Mouse (Mus musculus) CH12.LX (cell line): ENCODE measurements around the gene Esr1. TPM values are rescaled to one million over a fixed set of nuclear protein-coding genes. Genes with fewer than 3 reads are reported as not detected.

Experiments
- DNase-seq: peaks from one replicate; pipeline ENCODE4 v3.0.0-alpha.2; 2013; ENCODE audit errors: extremely low read depth
- H3K27ac ChIP-seq: 2 replicates; pipeline ENCODE4 v1.5.1; 2012; ENCODE audit warnings: low read depth, mild to moderate bottlenecking, control low read depth, moderate library complexity; ENCODE audit not compliant: insufficient read depth
- H3K27me3 ChIP-seq: replicated peaks from 2 replicates; pipeline ENCODE3; 2012; ENCODE audit warnings: inconsistent platforms
- H3K36me3 ChIP-seq, 2 experiments: replicated peaks in 1 of 2; 2 replicates each; pipeline versions ENCODE3 to v1.6.1; 2012; ENCODE audit warnings: inconsistent platforms in 1 of 2, low read length in 1 of 2, mild to moderate bottlenecking in 1 of 2, mixed read lengths in 1 of 2, moderate library complexity in 1 of 2; ENCODE audit not compliant: control insufficient read depth in 1 of 2, insufficient read depth in 1 of 2
- H3K4me1 ChIP-seq, 2 experiments: 2 replicates each; pipeline ENCODE4 v1.6.1; 2012; ENCODE audit warnings: inconsistent platforms in 1 of 2, moderate library complexity in 1 of 2; ENCODE audit not compliant: insufficient read depth in 2 of 2, control insufficient read depth in 1 of 2
- H3K4me2 ChIP-seq: 2 replicates; pipeline ENCODE4 v1.6.1; 2012; ENCODE audit warnings: low read depth, mild to moderate bottlenecking, control low read depth; ENCODE audit not compliant: poor library complexity, insufficient read depth, severe bottlenecking
- H3K4me3 ChIP-seq, 3 experiments: fragments of 150-350 bp in 1 of 3; sonication (generic) in 1 of 3; replicated peaks in 1 of 3; 2 replicates each; pipeline versions ENCODE3 to v1.5.1; 2011 to 2012; ENCODE audit warnings: low read depth in 2 of 3, low read length in 2 of 3, mild to moderate bottlenecking in 2 of 3, moderate library complexity in 2 of 3, control low read depth in 1 of 3, improper control_type of control experiment in 1 of 3, inconsistent platforms in 1 of 3, mixed read lengths in 1 of 3; ENCODE audit not compliant: poor library complexity in 1 of 3
- H3K79me2 ChIP-seq: replicated peaks from 2 replicates; pipeline ENCODE4 v1.6.1; 2012; ENCODE audit warnings: mild to moderate bottlenecking, moderate library complexity; ENCODE audit not compliant: control insufficient read depth, poor library complexity, insufficient read depth, severe bottlenecking; ENCODE audit errors: extremely low read depth
- H3K9ac ChIP-seq: 2 replicates; pipeline ENCODE4 v1.6.1; 2012; ENCODE audit warnings: low read depth, mild to moderate bottlenecking, control low read depth, moderate library complexity; ENCODE audit not compliant: insufficient read depth
- H3K9me3 ChIP-seq: replicated peaks from 2 replicates; pipeline ENCODE3; 2012; ENCODE audit warnings: low read length, inconsistent platforms, mixed read lengths
- BHLHE40 ChIP-seq: IDR thresholded peaks from 2 replicates; pipeline ENCODE4 v1.6.1; 2011; ENCODE audit warnings: mild to moderate bottlenecking, low read depth, low read length, improper control_type of control experiment
- CHD1 ChIP-seq: IDR thresholded peaks from 2 replicates; pipeline ENCODE4 v1.6.1; 2012; ENCODE audit warnings: low read depth, low read length, improper control_type of control experiment, inconsistent platforms
- E2F4 ChIP-seq: IDR thresholded peaks from 2 replicates; pipeline ENCODE4 v1.6.1; 2011; ENCODE audit warnings: low read depth, low read length, improper control_type of control experiment; ENCODE audit not compliant: insufficient replicate concordance
- JUN ChIP-seq: IDR thresholded peaks from 2 replicates; pipeline ENCODE4 v1.6.1; 2011; ENCODE audit warnings: low read depth, mild to moderate bottlenecking, low read length, improper control_type of control experiment, moderate library complexity; ENCODE audit not compliant: insufficient read depth
- JUND ChIP-seq: conservative IDR thresholded peaks from 2 replicates; pipeline ENCODE4 v1.6.1; 2011; ENCODE audit warnings: low read depth, low read length, improper control_type of control experiment
- MAFK ChIP-seq: IDR thresholded peaks from 2 replicates; pipeline ENCODE4 v1.6.1; 2011; ENCODE audit warnings: low read length, improper control_type of control experiment; ENCODE audit not compliant: insufficient replicate concordance
- MAX ChIP-seq: IDR thresholded peaks from 2 replicates; pipeline ENCODE4 v1.6.1; 2011; ENCODE audit warnings: low read length, improper control_type of control experiment
- MEF2A ChIP-seq: IDR thresholded peaks from 2 replicates; pipeline ENCODE4 v1.6.1; 2014; ENCODE audit warnings: low read depth, mild to moderate bottlenecking, inconsistent platforms, low read length, improper control_type of control experiment, borderline replicate concordance
- MXI1 ChIP-seq: IDR thresholded peaks from 2 replicates; pipeline ENCODE4 v1.6.1; 2011; ENCODE audit warnings: mild to moderate bottlenecking, low read depth, low read length, improper control_type of control experiment
- MYC ChIP-seq: IDR thresholded peaks from 2 replicates; pipeline ENCODE4 v1.6.1; 2011; ENCODE audit warnings: low read depth, mild to moderate bottlenecking, improper control_type of control experiment, low read length
- NRF1 ChIP-seq: IDR thresholded peaks from 2 replicates; pipeline ENCODE4 v1.6.1; 2014; ENCODE audit warnings: low read depth, mild to moderate bottlenecking, inconsistent platforms, low read length, improper control_type of control experiment, moderate library complexity
- PAX5 ChIP-seq: IDR thresholded peaks from 2 replicates; pipeline ENCODE4 v1.6.1; 2012; ENCODE audit warnings: low read length, inconsistent platforms, mixed read lengths
- POLR2A ChIP-seq: IDR thresholded peaks from 2 replicates; pipeline ENCODE4 v1.6.1; 2011; ENCODE audit warnings: low read depth, mild to moderate bottlenecking, improper control_type of control experiment, low read length
- POLR2AphosphoS2 ChIP-seq: IDR thresholded peaks from 2 replicates; pipeline ENCODE4 v1.6.1; 2011; ENCODE audit warnings: low read depth, low read length, improper control_type of control experiment
- RAD21 ChIP-seq: IDR thresholded peaks from 2 replicates; pipeline ENCODE4 v1.6.1; 2011; ENCODE audit warnings: low read depth, mild to moderate bottlenecking, low read length, improper control_type of control experiment, moderate library complexity
- SIN3A ChIP-seq: IDR thresholded peaks from 2 replicates; pipeline ENCODE4 v1.6.1; 2012; ENCODE audit warnings: low read length, improper control_type of control experiment, inconsistent platforms
- TCF12 ChIP-seq: IDR thresholded peaks from 2 replicates; pipeline ENCODE4 v1.6.1; 2014; ENCODE audit warnings: low read depth, mild to moderate bottlenecking, inconsistent platforms, low read length, improper control_type of control experiment
- UBTF ChIP-seq: IDR thresholded peaks from 2 replicates; pipeline ENCODE4 v1.6.1; 2012; ENCODE audit warnings: low read depth, mild to moderate bottlenecking, inconsistent platforms, low read length, improper control_type of control experiment, moderate library complexity
- USF1 ChIP-seq: IDR thresholded peaks from 2 replicates; pipeline ENCODE4 v1.6.1; 2014; ENCODE audit warnings: low read depth, mild to moderate bottlenecking, inconsistent platforms, low read length, improper control_type of control experiment
- USF2 ChIP-seq: conservative IDR thresholded peaks from 2 replicates; pipeline ENCODE4 v1.6.1; 2011; ENCODE audit warnings: low read depth, low read length, improper control_type of control experiment
- ZKSCAN1 ChIP-seq: IDR thresholded peaks from 2 replicates; pipeline ENCODE4 v1.6.1; 2012; ENCODE audit warnings: low read depth, inconsistent platforms, low read length, improper control_type of control experiment, borderline replicate concordance
- ZMIZ1 ChIP-seq: IDR thresholded peaks from 2 replicates; pipeline ENCODE4 v1.6.1; 2012; ENCODE audit warnings: low read depth, mild to moderate bottlenecking, inconsistent platforms, low read length, improper control_type of control experiment
- ZNF384 ChIP-seq: IDR thresholded peaks from 2 replicates; pipeline ENCODE4 v1.6.1; 2012; ENCODE audit warnings: low read depth, low read length, improper control_type of control experiment, inconsistent platforms
- dilution Hi-C: fragments of 300-500 bp; cut with MboI; formaldehyde crosslinking; loops from 2 replicates; pipeline ENCODE4 v1.14.3; 2020; ENCODE audit warnings: low sequenced_read_pairs; ENCODE audit not compliant: extremely low pct_unique_long_range_greater_than_20kb, extremely low pct_ligation_motif_present
- in situ Hi-C: fragments of 300-500 bp; cut with MboI; formaldehyde crosslinking; loops from 3 replicates; pipeline ENCODE4 v1.14.3; 2019; ENCODE audit warnings: low sequenced_read_pairs, low pct_ligation_motif_present, low pct_unique_long_range_greater_than_20kb, mixed read lengths
- polyA plus RNA-seq: library from polyadenylated mRNA; unstranded; fragments of >175 nt; gene quantifications from 2 replicates; pipeline ENCODE4 v1.2.1, GENCODE M21; 2012; ENCODE audit warnings: low read depth; ENCODE audit not compliant: insufficient read length
- total RNA-seq, 2 experiments: library from RNA; depleted of rRNA; stranded (reverse); fragments of 300-350 nt in 1 of 2; fragments of >200 nt in 1 of 2; gene quantifications; 2 replicates each; pipeline ENCODE4 v1.2.3; 2012 to 2014

The Esr1 gene
- total and polyA plus RNA-seq, 3 experiments: 0.63 to 1.0 (median 0.64) TPM

DNA sequence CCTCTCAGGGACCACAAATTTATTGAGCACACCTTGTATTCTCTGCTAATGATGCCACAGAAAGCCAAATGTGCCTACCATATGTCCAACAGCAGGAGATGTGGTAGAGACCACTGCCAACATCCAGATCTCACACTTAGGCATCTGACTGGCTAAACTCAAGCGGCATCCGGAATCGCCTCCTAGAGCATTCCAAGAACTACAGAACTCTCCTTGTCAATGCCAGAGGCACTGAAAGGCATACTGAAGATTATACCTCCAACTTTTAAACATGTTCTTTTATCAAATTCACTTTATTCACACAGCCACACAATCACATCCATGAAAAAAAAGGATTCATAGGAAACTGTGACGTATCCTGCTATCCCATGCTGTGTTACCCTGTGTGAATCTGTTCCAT is 40.6 kb upstream of the Esr1 start:
- Histone ChIP-seq H3K9me3 (peaks cover 3% of the 10 kb centered on the region), H3K27me3 (no peaks in the 10 kb centered on the region), H3K36me3 (no peaks in the 10 kb centered on the region), H3K4me3 (no peak overlapping the region), H3K27ac (no peak overlapping the region), H3K9ac (no peak overlapping the region), H3K4me2 (no peak overlapping the region), H3K4me1 (no peaks in the 10 kb centered on the region), H3K79me2 (no peaks in the 10 kb centered on the region)
- in situ Hi-C loops: no loop called here
- dilution Hi-C loops: no loop called here
- DNase-seq: no peak
- no peak for TF ChIP-seq ZKSCAN1
- TF ChIP-seq NRF1: no peak
- no peak for TF ChIP-seq PAX5
- no peak for TF ChIP-seq CHD1
- no peak for TF ChIP-seq BHLHE40
- no peak for TF ChIP-seq MEF2A
- TF ChIP-seq RAD21: no peak
- no peak for TF ChIP-seq TCF12
- no peak for TF ChIP-seq JUN
- TF ChIP-seq MAFK: no peak
- no peak for TF ChIP-seq USF2
- TF ChIP-seq E2F4: no peak
- TF ChIP-seq UBTF: no peak
- no peak for TF ChIP-seq ZNF384
- no peak for TF ChIP-seq SIN3A
- TF ChIP-seq JUND: no peak

DNA sequence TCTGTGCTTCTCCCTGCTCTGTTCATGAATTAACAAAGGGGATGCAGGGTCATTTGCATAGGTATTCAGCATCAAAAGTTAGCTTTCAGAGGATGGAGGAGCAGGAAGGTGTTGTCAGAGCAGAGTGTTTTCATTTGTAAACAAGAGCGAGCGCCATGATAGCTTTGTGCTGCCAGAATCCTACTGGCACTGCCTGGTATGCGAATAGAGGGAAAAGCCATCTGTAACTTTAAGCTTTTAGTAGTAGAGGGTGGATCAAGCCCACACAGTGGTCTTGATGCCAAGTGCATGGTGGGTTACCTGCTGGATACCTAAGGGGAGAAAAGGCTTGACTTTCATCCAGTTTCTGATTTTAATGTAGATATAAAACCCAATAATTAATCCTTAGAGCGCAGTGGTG is 40.1 kb upstream of the Esr1 start:
- dilution Hi-C loops (no loop called here), in situ Hi-C loops (no loop called here)
- Histone ChIP-seq H3K4me3 (no peak overlapping the region), H3K9ac (no peak overlapping the region), H3K27ac (no peak overlapping the region), H3K79me2 (no peaks in the 10 kb centered on the region), H3K4me2 (no peak overlapping the region), H3K9me3 (peaks cover 3% of the 10 kb centered on the region), H3K36me3 (no peaks in the 10 kb centered on the region), H3K27me3 (no peaks in the 10 kb centered on the region), H3K4me1 (no peaks in the 10 kb centered on the region)
- DNase-seq: no peak
- TF ChIP-seq MAX: no peak
- TF ChIP-seq CHD1: no peak
- TF ChIP-seq NRF1: no peak
- TF ChIP-seq MXI1: no peak
- no peak for TF ChIP-seq POLR2AphosphoS2
- TF ChIP-seq USF2: no peak
- no peak for TF ChIP-seq USF1
- no peak for TF ChIP-seq JUND
- TF ChIP-seq JUN: no peak
- no peak for TF ChIP-seq MEF2A
- no peak for TF ChIP-seq MYC
- no peak for TF ChIP-seq ZKSCAN1
- no peak for TF ChIP-seq ZMIZ1
- TF ChIP-seq RAD21: no peak
- no peak for TF ChIP-seq POLR2A
- TF ChIP-seq MAFK: no peak
- no peak for TF ChIP-seq SIN3A
